Mouse (Mus musculus): ENCODE results near the gene Pard3b. TPM values are rescaled to one million over a fixed set of nuclear protein-coding genes. Genes with fewer than 3 reads are reported as not detected.

Gene Pard3b
- polyA plus RNA-seq, 1 experiment: 0.71 TPM

GRCm38 (mm10) chr1:62648591-62648990 lies 1010.0 kb downstream of the Pard3b start:
- TF ChIP-seq CTCF (IDR thresholded peaks at IDR 0.05; ENCODE audit: borderline replicate concordance, control insufficient read depth, extremely low read depth, insufficient read depth, low read length, poor library complexity): no peak
- TF ChIP-seq POLR2A (IDR thresholded peaks at IDR 0.05; ENCODE audit: control insufficient read depth, extremely low read depth, insufficient read depth, low read length, poor library complexity): no peak
- no peaks in the 10 kb centered on the region for H3K27me3 ChIP-seq (ENCODE audit: control insufficient read depth, insufficient read depth, low read length)
- no peaks in the 10 kb centered on the region for H3K4me1 ChIP-seq (replicated peaks; ENCODE audit: control insufficient read depth, insufficient read depth, low read length)
- no peak overlapping the region for H3K4me3 ChIP-seq (ENCODE audit: control insufficient read depth, insufficient read depth, low read length)
- 95% methylated on average over 5 of the region's 5 CpGs for WGBS
- H3K27ac ChIP-seq (ENCODE audit: control insufficient read depth, insufficient read depth, low read length): no peak overlapping the region
- no peak for DNase-seq
- no peaks in the 10 kb centered on the region for H3K36me3 ChIP-seq (ENCODE audit: control insufficient read depth, insufficient read depth, low read length)

GRCm38 (mm10) chr1:62650491-62650890 lies 1011.9 kb downstream of the Pard3b start:
- no peak overlapping the region for H3K4me3 ChIP-seq (ENCODE audit: control insufficient read depth, insufficient read depth, low read length)
- TF ChIP-seq CTCF (IDR thresholded peaks at IDR 0.05; ENCODE audit: borderline replicate concordance, control insufficient read depth, extremely low read depth, insufficient read depth, low read length, poor library complexity) (no peak), POLR2A (IDR thresholded peaks at IDR 0.05; ENCODE audit: control insufficient read depth, extremely low read depth, insufficient read depth, low read length, poor library complexity) (no peak)
- H3K4me1 ChIP-seq (replicated peaks; ENCODE audit: control insufficient read depth, insufficient read depth, low read length): no peaks in the 10 kb centered on the region
- WGBS: 93% methylated on average over 5 of the region's 5 CpGs
- H3K27me3 ChIP-seq (ENCODE audit: control insufficient read depth, insufficient read depth, low read length): no peaks in the 10 kb centered on the region
- no peak for DNase-seq
- H3K27ac ChIP-seq (ENCODE audit: control insufficient read depth, insufficient read depth, low read length): no peak overlapping the region
- no peaks in the 10 kb centered on the region for H3K36me3 ChIP-seq (ENCODE audit: control insufficient read depth, insufficient read depth, low read length)

- 86% methylated on average over 6 of the region's 6 CpGs for WGBS
- no peak for TF ChIP-seq CTCF (IDR thresholded peaks at IDR 0.05; ENCODE audit: borderline replicate concordance, control insufficient read depth, extremely low read depth, insufficient read depth, low read length, poor library complexity)
- TF ChIP-seq POLR2A (IDR thresholded peaks at IDR 0.05; ENCODE audit: control insufficient read depth, extremely low read depth, insufficient read depth, low read length, poor library complexity): no peak
- Histone ChIP-seq H3K4me3 (ENCODE audit: control insufficient read depth, insufficient read depth, low read length) (no peak overlapping the region), H3K27ac (ENCODE audit: control insufficient read depth, insufficient read depth, low read length) (no peak overlapping the region), H3K27me3 (ENCODE audit: control insufficient read depth, insufficient read depth, low read length) (no peaks in the 10 kb centered on the region), H3K4me1 (replicated peaks; ENCODE audit: control insufficient read depth, insufficient read depth, low read length) (no peaks in the 10 kb centered on the region), H3K36me3 (ENCODE audit: control insufficient read depth, insufficient read depth, low read length) (no peaks in the 10 kb centered on the region)
- no peak for DNase-seq
Measured at GRCm38 (mm10) chr1:62654436-62654835, 1015.8 kb downstream of the Pard3b start.

- TF ChIP-seq POLR2A (IDR thresholded peaks at IDR 0.05; ENCODE audit: control insufficient read depth, extremely low read depth, insufficient read depth, low read length, poor library complexity) (no peak), CTCF (IDR thresholded peaks at IDR 0.05; ENCODE audit: borderline replicate concordance, control insufficient read depth, extremely low read depth, insufficient read depth, low read length, poor library complexity) (no peak)
- Histone ChIP-seq H3K4me3 (ENCODE audit: control insufficient read depth, insufficient read depth, low read length) (no peak overlapping the region), H3K4me1 (replicated peaks; ENCODE audit: control insufficient read depth, insufficient read depth, low read length) (no peaks in the 10 kb centered on the region), H3K27me3 (ENCODE audit: control insufficient read depth, insufficient read depth, low read length) (no peaks in the 10 kb centered on the region), H3K36me3 (ENCODE audit: control insufficient read depth, insufficient read depth, low read length) (no peaks in the 10 kb centered on the region), H3K27ac (ENCODE audit: control insufficient read depth, insufficient read depth, low read length) (no peak overlapping the region)
- WGBS: 75% methylated on average over 8 of the region's 8 CpGs
- no peak for DNase-seq
Measured at GRCm38 (mm10) chr1:62664960-62665645, 1026.5 kb downstream of the Pard3b start.

- WGBS: 90% methylated on average over 5 of the region's 5 CpGs
- H3K4me3 ChIP-seq (ENCODE audit: control insufficient read depth, insufficient read depth, low read length): no peak overlapping the region
- no peak overlapping the region for H3K27ac ChIP-seq (ENCODE audit: control insufficient read depth, insufficient read depth, low read length)
Measured at GRCm38 (mm10) chr1:62665771-62666730, 1027.4 kb downstream of the Pard3b start.

GRCm38 (mm10) chr1:62666780-62667179 lies 1028.2 kb downstream of the Pard3b start:
- H3K36me3 ChIP-seq (ENCODE audit: control insufficient read depth, insufficient read depth, low read length): no peaks in the 10 kb centered on the region
- no peaks in the 10 kb centered on the region for H3K4me1 ChIP-seq (replicated peaks; ENCODE audit: control insufficient read depth, insufficient read depth, low read length)
- no peak for DNase-seq
- TF ChIP-seq POLR2A (IDR thresholded peaks at IDR 0.05; ENCODE audit: control insufficient read depth, extremely low read depth, insufficient read depth, low read length, poor library complexity): no peak
- no peak for TF ChIP-seq CTCF (IDR thresholded peaks at IDR 0.05; ENCODE audit: borderline replicate concordance, control insufficient read depth, extremely low read depth, insufficient read depth, low read length, poor library complexity)
- 89% methylated on average over 5 of the region's 5 CpGs for WGBS
- no peak overlapping the region for H3K27ac ChIP-seq (ENCODE audit: control insufficient read depth, insufficient read depth, low read length)
- no peak overlapping the region for H3K4me3 ChIP-seq (ENCODE audit: control insufficient read depth, insufficient read depth, low read length)
- no peaks in the 10 kb centered on the region for H3K27me3 ChIP-seq (ENCODE audit: control insufficient read depth, insufficient read depth, low read length)

More at GRCm38 (mm10) chr1:62665771-62666730, 1027.4 kb downstream of the Pard3b start:
- Histone ChIP-seq H3K4me1 (replicated peaks; ENCODE audit: control insufficient read depth, insufficient read depth, low read length) (no peaks in the 10 kb centered on the region), H3K36me3 (ENCODE audit: control insufficient read depth, insufficient read depth, low read length) (no peaks in the 10 kb centered on the region), H3K27me3 (ENCODE audit: control insufficient read depth, insufficient read depth, low read length) (no peaks in the 10 kb centered on the region)
- no peak for TF ChIP-seq POLR2A (IDR thresholded peaks at IDR 0.05; ENCODE audit: control insufficient read depth, extremely low read depth, insufficient read depth, low read length, poor library complexity)
- TF ChIP-seq CTCF (IDR thresholded peaks at IDR 0.05; ENCODE audit: borderline replicate concordance, control insufficient read depth, extremely low read depth, insufficient read depth, low read length, poor library complexity): no peak
- no peak for DNase-seq

All from thymus, adult 2 months (tissue).